16 mouse cellular contexts compared by ENCODE assay signal in the genomic region with DNA sequence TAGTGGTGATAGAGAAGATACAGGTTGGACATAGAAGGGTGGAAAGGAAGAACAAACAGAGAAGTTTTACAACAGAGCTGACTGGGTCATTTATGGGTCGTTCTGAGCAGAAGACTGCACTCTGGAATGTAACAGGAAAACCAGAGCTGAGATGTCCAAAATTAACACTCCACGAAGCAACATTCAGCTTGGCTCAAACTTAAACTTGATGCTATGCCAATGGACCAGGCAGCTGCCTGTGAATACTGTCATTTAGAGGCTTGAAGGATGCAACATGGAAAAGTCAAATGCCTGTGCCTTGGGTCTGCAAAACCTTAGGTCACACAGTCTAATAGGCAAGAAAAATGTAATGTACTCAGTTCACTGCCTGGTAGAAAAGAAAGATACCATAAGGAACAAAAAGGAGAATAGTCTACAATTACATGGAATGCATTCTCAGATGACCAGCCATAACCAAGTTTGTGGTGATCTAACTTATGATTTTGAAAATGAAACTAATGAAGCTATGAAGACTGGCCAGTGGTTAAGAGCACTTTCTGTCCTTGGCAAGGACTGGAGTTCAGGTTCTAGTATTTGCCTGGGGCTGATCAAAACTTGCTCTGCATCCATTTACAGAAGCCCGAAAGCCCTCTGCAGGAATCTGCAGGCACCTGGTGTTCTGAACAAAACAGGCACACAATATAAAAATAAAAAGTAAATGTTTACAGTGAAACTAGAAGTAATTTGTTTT. TPM values are rescaled to one million over a fixed set of nuclear protein-coding genes. Genes with fewer than 3 reads are reported as not detected.
DNase-seq lines count a peak whose midpoint lies in the region; ATAC-seq and TF ChIP-seq lines count a peak whose summit lies in the region.
"Had no signal": no experiment of that assay in that cellular context is flagged by ENCODE, and none has a peak within 500 bp of the region (broad histone marks: within the 10 kb centered on the region; RNA-seq: fewer than 3 reads in every experiment).

No protein-coding gene starts in this region.

- no peak for TF ChIP-seq CTCF in liver, adult 2 months (IDR thresholded peaks at IDR 0.05; ENCODE audit: low read depth, low read length)
- no peak for TF ChIP-seq CTCF in kidney, adult 2 months (conservative IDR thresholded peaks at IDR 0.05; ENCODE audit: insufficient read depth, insufficient read length, low read depth, low read length)
- TF ChIP-seq CTCF in small intestine, adult 2 months (IDR thresholded peaks at IDR 0.05; ENCODE audit: extremely low read depth, insufficient read length, insufficient replicate concordance, low read depth, low read length) = no peak

- no peak overlapping the region for H3K9ac ChIP-seq in liver, adult 2 months (ENCODE audit: low read depth, low read length)
- no peak overlapping the region for H3K9ac ChIP-seq in embryonic facial prominence, embryonic 15.5 days
- H3K9ac ChIP-seq: forebrain, embryonic 12.5 days; hindbrain, embryonic 13.5 days; neural tube, embryonic 13.5 days had no signal

- intact Hi-C loops in left cerebral cortex, postnatal 14 days (cut with DNase I) = no loop called here

- no peak for ATAC-seq in embryonic facial prominence, embryonic 15.5 days (ENCODE audit: insufficient number of reproducible peaks, low FRiP score, low TSS enrichment, low read depth)
- ATAC-seq in activated CD4-positive, CD25-positive, alpha-beta regulatory T cell, adult 4 months = no peak

- WGBS in liver, adult 2 months = 39% methylated on average over 3 of the region's 3 CpGs
- 27% methylated on average over 3 of the region's 3 CpGs for WGBS in embryonic facial prominence, embryonic 15.5 days
- 24% methylated on average over 3 of the region's 3 CpGs for WGBS in kidney, adult 2 months
- 48% methylated on average over 3 of the region's 3 CpGs for WGBS in small intestine, adult 2 months

- H3K4me2 ChIP-seq in embryonic facial prominence, embryonic 15.5 days (replicated peaks) = no peak overlapping the region
- H3K4me2 ChIP-seq: forebrain, embryonic 12.5 days; hindbrain, embryonic 13.5 days; neural tube, embryonic 13.5 days had no signal

- no peaks in the 10 kb centered on the region for H3K4me1 ChIP-seq in liver, adult 2 months (ENCODE audit: control insufficient read depth, insufficient read depth, low read length)
- H3K4me1 ChIP-seq in embryonic facial prominence, embryonic 15.5 days = peaks cover 13% of the 10 kb centered on the region
- no peaks in the 10 kb centered on the region for H3K4me1 ChIP-seq in kidney, adult 2 months (ENCODE audit: control insufficient read depth, insufficient read depth, low read length)
- no peaks in the 10 kb centered on the region for H3K4me1 ChIP-seq in small intestine, adult 2 months (ENCODE audit: control insufficient read depth, insufficient read depth, insufficient read length, low read length)
- H3K4me1 ChIP-seq: forebrain, embryonic 12.5 days; hindbrain, embryonic 13.5 days; neural tube, embryonic 13.5 days had no signal

- no peak for TF ChIP-seq POLR2A in liver, adult 2 months (IDR thresholded peaks at IDR 0.05; ENCODE audit: extremely low read depth, insufficient read depth, low read length)
- no peak for TF ChIP-seq POLR2A in kidney, adult 2 months (IDR thresholded peaks at IDR 0.05; ENCODE audit: low read depth, low read length)
- TF ChIP-seq POLR2A in small intestine, adult 2 months (IDR thresholded peaks at IDR 0.05; ENCODE audit: low read depth, low read length) = no peak

- H3K4me3 ChIP-seq in liver, adult 2 months (ENCODE audit: insufficient read depth, low read depth, low read length) = no peak overlapping the region
- no peak overlapping the region for H3K4me3 ChIP-seq in embryonic facial prominence, embryonic 15.5 days (replicated peaks)
- no peak overlapping the region for H3K4me3 ChIP-seq in kidney, adult 2 months (ENCODE audit: insufficient read depth, low read depth, low read length)
- no peak overlapping the region for H3K4me3 ChIP-seq in small intestine, adult 2 months (ENCODE audit: low read depth, low read length)
- H3K4me3 ChIP-seq: forebrain, embryonic 12.5 days; hindbrain, embryonic 13.5 days; neural tube, embryonic 13.5 days had no signal

- no peak overlapping the region for H3K27ac ChIP-seq in liver, adult 2 months (replicated peaks; ENCODE audit: insufficient read depth, low read depth, low read length)
- H3K27ac ChIP-seq in embryonic facial prominence, embryonic 15.5 days (replicated peaks) = peak overlapping the region; percentile 78
- H3K27ac ChIP-seq in kidney, adult 2 months (ENCODE audit: insufficient read depth, low read depth, low read length) = no peak overlapping the region
- H3K27ac ChIP-seq in small intestine, adult 2 months (ENCODE audit: insufficient read depth, low read depth, low read length) = 0 out of 2 replicates have a peak overlapping the region, but pooled peaks have one; percentile 45
- H3K27ac ChIP-seq: forebrain, embryonic 12.5 days; hindbrain, embryonic 13.5 days; neural tube, embryonic 13.5 days had no signal

- H3K36me3 ChIP-seq in liver, adult 2 months (ENCODE audit: control insufficient read depth, insufficient read depth, low read length) = no peaks in the 10 kb centered on the region
- H3K36me3 ChIP-seq in embryonic facial prominence, embryonic 15.5 days = no peaks in the 10 kb centered on the region
- H3K36me3 ChIP-seq in kidney, adult 2 months (ENCODE audit: control insufficient read depth, insufficient read depth, low read length) = no peaks in the 10 kb centered on the region
- no peaks in the 10 kb centered on the region for H3K36me3 ChIP-seq in small intestine, adult 2 months (ENCODE audit: control insufficient read depth, insufficient read depth, low read length)
- H3K36me3 ChIP-seq: forebrain, embryonic 12.5 days; hindbrain, embryonic 13.5 days; neural tube, embryonic 13.5 days had no signal

- DNase-seq in liver, adult 2 months (ENCODE audit: extremely low read depth, low read depth, low spot score) = peak; percentile 36
- no peak for DNase-seq in liver
- peak; percentile 48 for DNase-seq in kidney, adult 2 months
- DNase-seq in left cerebral cortex, postnatal 14 days (ENCODE audit: low spot score in 2 of 2) = no peak
- DNase-seq in frontal cortex, postnatal 36 days (ENCODE audit: low spot score in 2 of 2) = no peak
- DNase-seq: adrenal gland, postnatal 25 days; cerebellum, postnatal 36 days; right cerebral cortex, postnatal 14 days; thymus, postnatal 36 days had no signal

- H3K27me3 ChIP-seq in liver, adult 2 months (ENCODE audit: control insufficient read depth, insufficient read depth, low read length) = no peaks in the 10 kb centered on the region
- no peaks in the 10 kb centered on the region for H3K27me3 ChIP-seq in embryonic facial prominence, embryonic 15.5 days
- H3K27me3 ChIP-seq in kidney, adult 2 months (replicated peaks; ENCODE audit: control insufficient read depth, insufficient read depth, low read length) = no peaks in the 10 kb centered on the region
- H3K27me3 ChIP-seq in small intestine, adult 2 months (ENCODE audit: control insufficient read depth, insufficient read depth, low read length) = no peaks in the 10 kb centered on the region
- H3K27me3 ChIP-seq: forebrain, embryonic 12.5 days; hindbrain, embryonic 13.5 days; neural tube, embryonic 13.5 days had no signal

- H3K9me3 ChIP-seq in embryonic facial prominence, embryonic 15.5 days (replicated peaks) = no peaks in the 10 kb centered on the region
- H3K9me3 ChIP-seq: forebrain, embryonic 12.5 days; hindbrain, embryonic 13.5 days; neural tube, embryonic 13.5 days had no signal

- no peaks in the 10 kb centered on the region for H3K79me2 ChIP-seq in liver, adult 2 months (ENCODE audit: control insufficient read depth, insufficient read depth, low read length)

RNA-seq across cellular contexts. Expression of gene Dcn, which starts 9.8 kb away (rescaled TPM):
- total RNA-seq in liver, adult 2 months (2014; rRNA removed) = 182 and 187 TPM in 2 replicates
- polyA plus RNA-seq in liver, adult 2 months (2012; rRNA removed) = 78.1 and 90.9 TPM in 2 replicates
- 765 and 776 TPM in 2 replicates for polyA plus RNA-seq in embryonic facial prominence, embryonic 15.5 days (2015; fragmentation: Nextera tagmentation; extraction: Ambion mirVana)
- 97.6 and 106 TPM in 2 replicates for polyA plus RNA-seq in kidney, adult 2 months (2012; rRNA removed)
- 33.5 and 35.1 TPM in 2 replicates for polyA plus RNA-seq in small intestine, adult 2 months (2012; rRNA removed)
- 10 to 100 TPM; 25.2 to 35.6 TPM for total RNA-seq in left cerebral cortex, postnatal 14 days (2021)
- polyA plus RNA-seq in activated CD4-positive, CD25-positive, alpha-beta regulatory T cell, adult 4 months (2017; shearing (Covaris generic)) = not detected
- total RNA-seq: megakaryocyte progenitor cell, adult 5-6 weeks had no signal

Comparison
In these comparisons a context has a peak if more than half of its experiments do, and no peak if none do; other contexts are left out.
1. DNase-seq: peak in liver, adult 2 months (single experiment) and kidney, adult 2 months (single experiment); none in liver (single experiment), left cerebral cortex, postnatal 14 days (0 of 2) and frontal cortex, postnatal 36 days (0 of 2).
2. H3K27ac ChIP-seq: peak in embryonic facial prominence, embryonic 15.5 days (single experiment) and small intestine, adult 2 months (single experiment); none in liver, adult 2 months (single experiment) and kidney, adult 2 months (single experiment).
3. RNA of gene Dcn, which starts 9.8 kb away (polyA plus RNA-seq): 765 to 776 TPM in embryonic facial prominence, embryonic 15.5 days, 97.6 to 106 TPM in kidney, adult 2 months, 78.1 to 90.9 TPM in liver, adult 2 months and 33.5 to 35.1 TPM in small intestine, adult 2 months; not detected in activated CD4-positive, CD25-positive, alpha-beta regulatory T cell, adult 4 months; every median in the first group is over 10 times any median in the second.